Mouse (Mus musculus): ENCODE data around the gene Rrp9. TPM values are rescaled to one million over a fixed set of nuclear protein-coding genes. Genes with fewer than 3 reads are reported as not detected.
A peak's percentile ranks its signal among the peaks of the same experiment; 100 is the strongest.

Rrp9 gene
- polyA plus RNA-seq, 1 experiment from 2014 or later = 14.5 TPM

GRCm38 (mm10) chr9:106442680-106443079 is 33.1 kb upstream of the Rrp9 start:
- no peak overlapping the region for H3K4me2 ChIP-seq (ENCODE audit: low read depth, low read length)
- H3K4me1 ChIP-seq (ENCODE audit: insufficient read depth) = peaks cover 30% of the 10 kb centered on the region
- no peaks in the 10 kb centered on the region for H3K36me3 ChIP-seq (replicated peaks; ENCODE audit: insufficient read depth, low read length)
- H3K9ac ChIP-seq (replicated peaks) = no peak overlapping the region
- no peaks in the 10 kb centered on the region for H3K27me3 ChIP-seq (ENCODE audit: insufficient read depth, low read length)
- DNase-seq (no peak), ATAC-seq (no peak)
- 81% methylated on average over 5 of the region's 5 CpGs for WGBS (ENCODE audit: insufficient replicate concordance)
- H3K9me3 ChIP-seq (ENCODE audit: low read length) = no peaks in the 10 kb centered on the region
- TF ChIP-seq EP300 (IDR thresholded peaks at IDR 0.05; ENCODE audit: low read depth) (no peak), CTCF (IDR thresholded peaks at IDR 0.05; ENCODE audit: low read depth) (peak; percentile 43)
- no peak overlapping the region for H3K27ac ChIP-seq (ENCODE audit: low read depth)
- no peak overlapping the region for H3K4me3 ChIP-seq (ENCODE audit: low read depth, low read length)

GRCm38 (mm10) chr9:106444836-106445235 is 30.9 kb upstream of the Rrp9 start:
- H3K27me3 ChIP-seq (ENCODE audit: insufficient read depth, low read length) = no peaks in the 10 kb centered on the region
- H3K4me3 ChIP-seq (ENCODE audit: low read depth, low read length) = no peak overlapping the region
- H3K4me1 ChIP-seq (ENCODE audit: insufficient read depth) = peaks cover 39% of the 10 kb centered on the region
- H3K36me3 ChIP-seq (replicated peaks; ENCODE audit: insufficient read depth, low read length) = no peaks in the 10 kb centered on the region
- H3K4me2 ChIP-seq (ENCODE audit: low read depth, low read length) = no peak overlapping the region
- WGBS (ENCODE audit: insufficient replicate concordance) = 69% methylated on average over 4 of the region's 4 CpGs
- H3K9me3 ChIP-seq (ENCODE audit: low read length) = no peaks in the 10 kb centered on the region
- no peak overlapping the region for H3K9ac ChIP-seq (replicated peaks)
- no peak overlapping the region for H3K27ac ChIP-seq (ENCODE audit: low read depth)
- TF ChIP-seq CTCF (IDR thresholded peaks at IDR 0.05; ENCODE audit: low read depth) (no peak), EP300 (IDR thresholded peaks at IDR 0.05; ENCODE audit: low read depth) (no peak)
- ATAC-seq (no peak), DNase-seq (no peak)

GRCm38 (mm10) chr9:106447348-106447747 is 28.4 kb upstream of the Rrp9 start, which contains the start of the genes Abhd14b and Abhd14a:
Gene Abhd14b, plus strand, starts transcription at chr9:106447459.
Gene Abhd14a, minus strand, starts transcription at chr9:106447678.
- no peaks in the 10 kb centered on the region for H3K9me3 ChIP-seq (ENCODE audit: low read length)
- peak within 1 kb of the TSS; percentile 88 for H3K27ac ChIP-seq (ENCODE audit: low read depth)
- peak within 1 kb of the TSS; percentile 71 for H3K9ac ChIP-seq (replicated peaks)
- peaks cover 45% of the 10 kb centered on the region for H3K4me1 ChIP-seq (ENCODE audit: insufficient read depth)
- DNase-seq (peak; percentile 91), ATAC-seq (peak; percentile 96)
- under 1% methylated on average over 24 of the region's 24 CpGs for WGBS (ENCODE audit: insufficient replicate concordance)
- no peaks in the 10 kb centered on the region for H3K27me3 ChIP-seq (ENCODE audit: insufficient read depth, low read length)
- H3K4me3 ChIP-seq (ENCODE audit: low read depth, low read length) = peak within 1 kb of the TSS; percentile 51
- no peaks in the 10 kb centered on the region for H3K36me3 ChIP-seq (replicated peaks; ENCODE audit: insufficient read depth, low read length)
- peak within 1 kb of the TSS; percentile 78 for H3K4me2 ChIP-seq (ENCODE audit: low read depth, low read length)
- TF ChIP-seq CTCF (IDR thresholded peaks at IDR 0.05; ENCODE audit: low read depth) = peak; percentile 65
- peak; percentile 32; the same call in 1 of the 2 replicates for TF ChIP-seq EP300 (IDR thresholded peaks at IDR 0.05; ENCODE audit: low read depth)

- no peak for TF ChIP-seq EP300 (IDR thresholded peaks at IDR 0.05; ENCODE audit: low read depth)
- no peak for TF ChIP-seq CTCF (IDR thresholded peaks at IDR 0.05; ENCODE audit: low read depth)
- Histone ChIP-seq H3K4me3 (ENCODE audit: low read depth, low read length) (peak overlapping the region; percentile 51), H3K4me1 (ENCODE audit: insufficient read depth) (peaks cover 51% of the 10 kb centered on the region), H3K27ac (ENCODE audit: low read depth) (peak overlapping the region; percentile 88), H3K27me3 (ENCODE audit: insufficient read depth, low read length) (0 out of 2 replicates have a peak, but pooled peaks cover 5% of the 10 kb centered on the region), H3K9me3 (ENCODE audit: low read length) (no peaks in the 10 kb centered on the region), H3K9ac (replicated peaks) (peak overlapping the region; percentile 71; the same call in 1 of the 2 replicates), H3K36me3 (replicated peaks; ENCODE audit: insufficient read depth, low read length) (no peaks in the 10 kb centered on the region), H3K4me2 (ENCODE audit: low read depth, low read length) (peak overlapping the region; percentile 78)
- 32% methylated on average over 9 of the region's 9 CpGs for WGBS (ENCODE audit: insufficient replicate concordance)
- DNase-seq (no peak), ATAC-seq (peak; percentile 28)
These were observed 27.8 kb upstream of the Rrp9 start for GRCm38 (mm10) chr9:106447951-106448350.

GRCm38 (mm10) chr9:106448498-106449031 is 27.2 kb upstream of the Rrp9 start:
- Histone ChIP-seq H3K9ac (replicated peaks) (peak overlapping the region; percentile 71), H3K27me3 (ENCODE audit: insufficient read depth, low read length) (0 out of 2 replicates have a peak, but pooled peaks cover 8% of the 10 kb centered on the region), H3K36me3 (replicated peaks; ENCODE audit: insufficient read depth, low read length) (no peaks in the 10 kb centered on the region), H3K4me2 (ENCODE audit: low read depth, low read length) (peak overlapping the region; percentile 78), H3K4me3 (ENCODE audit: low read depth, low read length) (peak overlapping the region; percentile 51), H3K27ac (ENCODE audit: low read depth) (peak overlapping the region; percentile 88), H3K4me1 (ENCODE audit: insufficient read depth) (peaks cover 55% of the 10 kb centered on the region), H3K9me3 (ENCODE audit: low read length) (no peaks in the 10 kb centered on the region)
- WGBS (ENCODE audit: insufficient replicate concordance) = under 1% methylated on average over 23 of the region's 23 CpGs
- ATAC-seq (peak; percentile 41), DNase-seq (peak; percentile 73)
- TF ChIP-seq EP300 (IDR thresholded peaks at IDR 0.05; ENCODE audit: low read depth) (no peak), CTCF (IDR thresholded peaks at IDR 0.05; ENCODE audit: low read depth) (peak; percentile 77)

GRCm38 (mm10) chr9:106449947-106450346 is 25.8 kb upstream of the Rrp9 start:
- H3K27ac ChIP-seq (ENCODE audit: low read depth) = no peak overlapping the region
- H3K9me3 ChIP-seq (ENCODE audit: low read length) = no peaks in the 10 kb centered on the region
- H3K9ac ChIP-seq (replicated peaks) = 0 out of 2 replicates have a peak overlapping the region, but pooled peaks have one; percentile 7
- TF ChIP-seq EP300 (IDR thresholded peaks at IDR 0.05; ENCODE audit: low read depth) = no peak
- no peak for TF ChIP-seq CTCF (IDR thresholded peaks at IDR 0.05; ENCODE audit: low read depth)
- DNase-seq = no peak
- 76% methylated on average over 8 of the region's 8 CpGs for WGBS (ENCODE audit: insufficient replicate concordance)
- H3K36me3 ChIP-seq (replicated peaks; ENCODE audit: insufficient read depth, low read length) = no peaks in the 10 kb centered on the region
- no peak for ATAC-seq
- H3K4me3 ChIP-seq (ENCODE audit: low read depth, low read length) = no peak overlapping the region
- peak overlapping the region; percentile 35 for H3K4me2 ChIP-seq (ENCODE audit: low read depth, low read length)
- peaks cover 13% of the 10 kb centered on the region; the same call in 1 of the 2 replicates for H3K27me3 ChIP-seq (ENCODE audit: insufficient read depth, low read length)
- H3K4me1 ChIP-seq (ENCODE audit: insufficient read depth) = peaks cover 56% of the 10 kb centered on the region

Measured in liver, postnatal 0 days (tissue).